Mouse (Mus musculus) embryonic fibroblast, embryonic 13.5 days (primary cell): ENCODE measurements around the gene Fam50b. TPM values are rescaled to one million over a fixed set of nuclear protein-coding genes. Genes with fewer than 3 reads are reported as not detected.

Experiments used
- H3K27ac ChIP-seq: 2 replicates; pipeline ENCODE4 v1.5.1; 2012; ENCODE audit warnings: low read length, control low read depth, inconsistent platforms; ENCODE audit not compliant: insufficient read depth
- H3K4me1 ChIP-seq: 2 replicates; pipeline ENCODE4 v1.6.1; 2011; ENCODE audit warnings: low read length; ENCODE audit not compliant: control insufficient read depth, insufficient read depth
- H3K4me3 ChIP-seq: 2 replicates; pipeline ENCODE4 v1.5.1; 2011; ENCODE audit warnings: mild to moderate bottlenecking, control low read depth, low read length; ENCODE audit not compliant: insufficient read depth
- CTCF ChIP-seq: IDR thresholded peaks from 2 replicates; pipeline ENCODE4 v1.5.1; 2011; ENCODE audit warnings: mild to moderate bottlenecking, control low read depth, low read length, moderate library complexity, borderline replicate concordance; ENCODE audit not compliant: insufficient read depth
- POLR2A ChIP-seq: IDR thresholded peaks from 2 replicates; pipeline ENCODE4 v1.6.1; 2011; ENCODE audit warnings: low read depth, mild to moderate bottlenecking, control low read depth, low read length, moderate library complexity
- polyA plus RNA-seq: library from polyadenylated mRNA; stranded (reverse); fragments of >200 nt; gene quantifications from 2 replicates; pipeline ENCODE4 v1.2.4, GENCODE M21; 2011; ENCODE audit warnings: low read depth; ENCODE audit not compliant: missing spikeins, insufficient read length

The Fam50b gene
- polyA plus RNA-seq, 1 experiment, result not detected

- no peak for TF ChIP-seq POLR2A
- no peak for TF ChIP-seq CTCF
- H3K27ac ChIP-seq, result no peak overlapping the region
- H3K4me1 ChIP-seq, result peaks cover 6% of the 10 kb centered on the region; the same call in 1 of the 2 replicates
- no peak overlapping the region for H3K4me3 ChIP-seq
These were observed 3.5 kb downstream of the Fam50b start for GRCm38 (mm10) chr13:34737968-34738698.

- no peak overlapping the region for H3K27ac ChIP-seq
- H3K4me1 ChIP-seq, result peaks cover 1% of the 10 kb centered on the region; the same call in 1 of the 2 replicates
- TF ChIP-seq CTCF, result no peak
- no peak for TF ChIP-seq POLR2A
- no peak overlapping the region for H3K4me3 ChIP-seq
These were observed 4.0 kb downstream of the Fam50b start for GRCm38 (mm10) chr13:34738699-34738973.

- Histone ChIP-seq H3K4me1 (no peaks in the 10 kb centered on the region), H3K4me3 (no peak overlapping the region), H3K27ac (no peak overlapping the region)
- TF ChIP-seq POLR2A, result no peak
- no peak for TF ChIP-seq CTCF
These were observed 4.4 kb downstream of the Fam50b start for GRCm38 (mm10) chr13:34739071-34739470.

DNA sequence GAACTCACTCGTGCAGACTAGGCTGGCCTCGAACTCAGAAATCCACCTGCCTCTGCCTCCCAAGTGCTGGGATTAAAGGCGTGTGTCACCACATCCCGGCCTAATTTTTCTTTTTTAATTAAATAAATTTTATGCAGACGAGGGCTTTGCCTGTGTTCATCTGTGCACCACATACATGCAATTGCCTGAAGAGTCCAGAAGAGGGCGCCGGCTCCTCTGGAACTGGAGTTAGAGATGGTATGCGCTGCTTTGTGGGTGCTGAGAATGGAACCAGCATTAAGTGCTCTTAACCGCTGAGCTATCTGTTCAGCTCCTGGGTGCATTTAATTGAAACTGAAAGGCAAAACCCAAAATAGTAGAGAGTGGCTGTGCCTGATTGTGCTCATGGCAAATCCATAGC, 6.6 kb downstream of the Fam50b start:
- Histone ChIP-seq H3K27ac (no peak overlapping the region), H3K4me3 (no peak overlapping the region), H3K4me1 (no peaks in the 10 kb centered on the region)
- TF ChIP-seq POLR2A (no peak), CTCF (no peak)

DNA sequence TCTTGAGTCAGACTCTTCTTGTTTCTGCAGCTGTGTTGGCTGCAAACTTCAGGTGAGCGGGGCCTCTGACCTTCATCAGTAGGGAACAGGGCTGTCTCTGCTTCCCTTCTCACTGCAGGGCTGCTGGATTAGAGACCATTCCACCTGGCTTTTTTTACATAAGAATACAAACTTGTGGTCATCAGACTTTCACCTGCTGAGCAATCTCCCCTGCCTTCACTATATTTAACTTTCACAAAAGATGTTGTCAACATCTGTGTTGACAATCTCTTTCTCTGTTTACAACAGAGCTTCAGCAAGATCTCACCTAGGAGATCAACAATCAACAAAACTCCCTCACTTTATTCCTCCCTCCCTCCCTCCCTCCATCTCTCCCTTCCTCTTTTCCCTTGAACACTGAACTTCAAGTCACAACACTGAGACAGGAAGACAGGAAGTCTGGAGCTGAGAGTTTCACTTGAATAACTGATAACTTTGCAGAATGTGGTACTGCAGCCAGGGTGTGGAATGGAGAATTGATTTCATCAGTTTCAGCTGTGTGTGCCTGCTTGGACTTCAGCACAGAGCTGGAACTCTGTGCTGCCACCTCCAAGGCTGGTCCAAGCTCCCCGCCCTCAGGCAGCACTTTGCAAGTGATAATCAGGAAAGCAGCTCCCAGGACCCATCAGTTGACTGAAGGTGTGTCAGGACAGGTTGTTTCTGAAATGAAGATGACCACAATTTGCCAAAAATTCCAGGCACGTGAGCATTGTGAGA, 7.3 kb downstream of the Fam50b start:
- H3K4me1 ChIP-seq, result no peaks in the 10 kb centered on the region
- TF ChIP-seq POLR2A, result no peak
- no peak for TF ChIP-seq CTCF
- H3K27ac ChIP-seq, result no peak overlapping the region
- no peak overlapping the region for H3K4me3 ChIP-seq

DNA sequence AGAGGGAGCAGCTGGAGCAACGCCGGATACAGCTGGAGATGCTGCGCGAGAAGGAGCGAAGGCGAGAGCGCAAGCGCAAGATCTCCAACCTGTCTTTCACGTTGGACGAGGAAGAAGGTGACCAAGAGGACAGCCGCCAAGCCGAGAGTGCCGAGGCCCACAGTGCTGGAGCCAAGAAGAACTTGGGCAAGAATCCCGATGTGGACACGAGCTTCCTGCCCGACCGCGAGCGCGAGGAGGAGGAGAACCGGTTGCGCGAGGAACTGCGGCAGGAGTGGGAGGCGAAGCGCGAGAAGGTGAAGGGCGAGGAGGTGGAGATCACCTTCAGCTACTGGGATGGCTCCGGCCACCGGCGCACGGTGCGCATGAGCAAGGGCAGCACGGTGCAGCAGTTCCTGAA, 12.2 kb downstream of the Fam50b start:
- H3K4me3 ChIP-seq, result no peak overlapping the region

DNA sequence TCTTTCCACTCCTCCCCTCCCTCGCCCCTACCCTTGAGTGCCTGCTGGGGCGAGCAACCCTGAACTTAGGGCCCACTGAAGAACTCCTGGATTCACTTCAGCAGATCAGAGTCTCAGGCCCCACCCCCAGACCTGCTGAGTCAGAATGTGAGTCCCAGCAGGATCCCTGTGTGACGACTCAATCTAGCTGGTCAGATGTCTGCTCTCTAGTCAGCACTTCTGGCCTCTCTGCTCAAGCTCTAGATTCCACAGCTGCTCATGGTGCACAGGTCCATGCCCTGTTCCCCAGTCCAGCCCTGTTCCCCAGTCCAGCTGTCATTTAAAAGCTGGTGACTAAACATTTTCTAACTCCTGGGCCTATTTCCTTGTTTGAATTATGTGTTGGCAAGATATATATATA, 13.9 kb downstream of the Fam50b start:
- Histone ChIP-seq H3K4me3 (no peak overlapping the region), H3K27ac (no peak overlapping the region), H3K4me1 (no peaks in the 10 kb centered on the region)
- TF ChIP-seq CTCF (no peak), POLR2A (no peak)

More for the DNA sequence above, 12.2 kb downstream of the Fam50b start:
- H3K4me1 ChIP-seq, result no peaks in the 10 kb centered on the region
- no peak overlapping the region for H3K27ac ChIP-seq
- TF ChIP-seq CTCF (no peak), POLR2A (no peak)

DNA sequence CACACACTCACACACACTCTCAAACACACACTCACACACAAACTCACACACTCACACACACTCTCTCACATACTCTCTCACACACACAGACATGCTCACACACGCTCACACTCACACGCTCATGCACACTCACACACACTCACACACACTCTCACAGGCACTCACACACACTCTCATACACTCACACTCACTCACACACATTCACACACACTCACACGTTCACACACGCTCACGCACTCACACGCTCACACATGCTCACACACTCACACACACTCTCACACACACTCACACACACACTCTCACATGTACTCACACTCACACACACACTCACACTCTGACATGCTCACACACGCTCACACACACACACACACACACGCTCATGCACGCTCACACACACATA, 24.6 kb downstream of the Fam50b start:
- no peak overlapping the region for H3K27ac ChIP-seq
- no peak overlapping the region for H3K4me3 ChIP-seq
- peaks cover 15% of the 10 kb centered on the region for H3K4me1 ChIP-seq
- TF ChIP-seq CTCF (peak; percentile 13; the same call in 1 of the 2 replicates), POLR2A (no peak)

DNA sequence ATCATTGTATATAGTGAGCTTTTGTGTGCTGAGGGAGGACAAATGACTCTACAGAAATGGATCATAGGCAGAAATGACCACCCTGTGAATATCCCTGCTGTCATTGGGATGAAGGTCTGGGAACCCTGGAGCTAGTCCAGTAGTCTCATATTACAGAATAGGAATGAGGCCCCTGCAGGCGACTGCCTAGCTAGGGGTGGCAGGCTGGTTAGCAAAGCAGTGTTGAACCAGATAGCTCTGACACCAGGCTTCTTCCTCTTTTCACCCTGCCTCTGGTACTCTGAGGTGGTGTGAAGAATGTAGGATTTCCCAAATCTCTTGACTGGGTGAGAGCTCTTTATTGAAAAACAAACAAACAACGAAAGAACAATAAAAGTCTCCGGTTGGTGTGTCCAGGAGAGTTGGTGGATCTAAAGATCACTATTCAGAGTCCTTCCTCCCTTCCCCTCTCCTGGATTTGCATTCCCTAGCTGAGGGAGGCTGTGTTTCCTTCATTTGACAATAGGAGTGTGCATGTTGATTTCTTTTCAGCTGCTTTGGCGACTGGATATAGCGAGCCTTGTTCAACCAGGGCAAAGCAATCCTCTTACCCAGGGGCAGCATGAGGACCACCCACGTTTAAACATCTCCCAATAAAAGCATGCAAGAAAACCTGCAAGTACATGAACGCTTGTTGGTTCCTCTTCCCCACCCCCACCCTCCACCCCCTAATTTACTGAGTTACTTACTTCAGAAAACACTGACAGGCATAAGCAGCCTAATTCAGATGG, 26.1 kb downstream of the Fam50b start:
- peaks cover 15% of the 10 kb centered on the region for H3K4me1 ChIP-seq
- no peak overlapping the region for H3K4me3 ChIP-seq
- TF ChIP-seq CTCF, result no peak
- no peak for TF ChIP-seq POLR2A
- H3K27ac ChIP-seq, result no peak overlapping the region

DNA sequence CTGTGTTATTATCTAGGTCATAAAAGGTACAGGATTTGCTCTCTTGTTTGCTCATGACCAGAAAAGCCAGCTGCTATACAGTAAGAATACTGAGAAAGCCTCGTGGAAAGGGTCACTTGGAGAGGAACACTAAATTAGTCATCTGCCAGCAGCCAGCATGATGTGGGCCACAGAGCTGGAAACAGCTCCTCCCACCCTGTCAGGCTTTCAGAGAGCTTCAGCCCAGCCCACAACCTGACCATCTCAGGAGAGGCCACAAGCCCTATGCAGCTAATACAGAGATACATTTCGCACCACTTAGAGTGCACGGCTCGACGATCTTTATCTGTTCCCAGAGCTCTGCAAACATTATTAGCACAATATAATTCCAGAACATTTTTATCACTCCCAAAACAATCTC, 27.5 kb downstream of the Fam50b start:
- TF ChIP-seq CTCF (no peak), POLR2A (no peak)
- Histone ChIP-seq H3K4me1 (peaks cover 15% of the 10 kb centered on the region), H3K27ac (no peak overlapping the region), H3K4me3 (no peak overlapping the region)
